Mouse (Mus musculus): ENCODE data around the gene Cerkl.

DNA sequence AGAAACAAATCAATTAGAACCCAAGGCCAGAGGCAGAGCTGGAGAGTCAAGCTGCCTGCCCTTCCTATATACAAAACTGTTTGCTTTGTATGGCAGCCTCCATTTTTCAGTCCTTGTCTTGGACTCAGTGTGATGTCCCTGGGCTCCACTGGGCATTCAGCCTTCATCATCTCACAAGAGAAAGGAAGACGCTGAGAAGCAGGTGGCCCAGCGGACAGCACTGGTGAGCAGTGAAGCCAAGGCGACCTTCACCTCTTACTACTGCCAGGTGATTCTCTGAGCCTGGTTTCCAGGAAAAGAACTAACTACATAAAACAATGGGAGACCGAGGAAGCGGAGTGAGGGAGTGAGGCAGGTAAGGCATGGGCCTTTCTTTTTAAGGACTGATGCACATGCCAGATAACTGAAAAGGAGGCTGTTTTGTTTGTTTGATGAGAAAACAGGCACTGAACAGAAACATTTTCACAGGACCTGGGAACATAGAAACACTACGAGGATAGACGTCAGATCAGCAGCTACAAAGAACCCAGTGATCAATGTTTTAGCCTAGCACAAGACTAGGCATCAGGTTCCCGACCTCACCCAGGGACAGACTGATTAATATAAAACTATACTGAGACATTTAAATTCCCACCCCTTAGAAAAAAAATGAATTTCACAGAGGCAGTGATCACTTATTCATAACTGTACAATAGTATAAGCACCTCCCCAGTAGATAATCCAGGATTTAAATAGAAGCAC lies 78.1 kb downstream of the Cerkl start:
- TF ChIP-seq CTCF (IDR thresholded peaks at IDR 0.05; ENCODE audit: low read depth) (no peak), EP300 (IDR thresholded peaks at IDR 0.05; ENCODE audit: low read depth) (no peak)

Measured in heart, postnatal 0 days (tissue).